Mouse (Mus musculus) cerebellum, adult 2 months (tissue): ENCODE measurements around the gene Sdcbp2.

Experiments used
- CTCF ChIP-seq: fragments of 200-500 bp; IDR thresholded peaks from 2 replicates; pipeline ENCODE4 v1.5.1; 2011; ENCODE audit warnings: low read depth, mild to moderate bottlenecking, control low read depth, low read length, moderate library complexity, borderline replicate concordance; ENCODE audit not compliant: insufficient read depth
- POLR2A ChIP-seq: fragments of 200-500 bp; IDR thresholded peaks from 2 replicates; pipeline ENCODE4 v1.6.1; 2011; ENCODE audit warnings: low read length, control low read depth, borderline replicate concordance; ENCODE audit not compliant: insufficient read depth

- TF ChIP-seq CTCF (no peak), POLR2A (no peak)
Observed at GRCm38 (mm10) chr2:151529169-151529568, 43.3 kb upstream of the Sdcbp2 start.
